Mouse (Mus musculus) lung, adult 18-20 months (tissue): ENCODE data around the gene Fbp2.

Source experiments
- DNase-seq, 2 experiments: peaks; one replicate each; pipeline ENCODE4 v3.0.0; 2022; ENCODE audit warnings: mixed read lengths in 2 of 2

The Fbp2 gene

GRCm38 (mm10) chr13:62857941-62858915 lies at the start of gene Fbp2:
Fbp2 (minus strand) TSS chr13:62858422.
- peak; percentile 35 to 62 for DNase-seq

GRCm38 (mm10) chr13:62907527-62908162 lies 49.4 kb upstream of the Fbp2 start:
- no peak for DNase-seq

GRCm38 (mm10) chr13:62901139-62901538 lies 42.9 kb upstream of the Fbp2 start:
- DNase-seq, result no peak

- DNase-seq, result no peak
Observed at GRCm38 (mm10) chr13:62897927-62898646, 39.9 kb upstream of the Fbp2 start.

- no peak for DNase-seq
Observed at GRCm38 (mm10) chr13:62893044-62893842, 35.0 kb upstream of the Fbp2 start.

GRCm38 (mm10) chr13:62889311-62889710 lies 31.1 kb upstream of the Fbp2 start:
- peak in 1 of 2 experiments; percentile 34 for DNase-seq

GRCm38 (mm10) chr13:62887712-62888441 lies 29.7 kb upstream of the Fbp2 start, which contains the start of gene Fbp1:
Fbp1 (minus strand) TSS chr13:62888282.
- DNase-seq, result peak in 1 of 2 experiments; percentile 9

GRCm38 (mm10) chr13:62884536-62884935 lies 26.3 kb upstream of the Fbp2 start:
- no peak for DNase-seq

GRCm38 (mm10) chr13:62883925-62884324 lies 25.7 kb upstream of the Fbp2 start:
- no peak for DNase-seq

- DNase-seq, result no peak
Observed at GRCm38 (mm10) chr13:62883436-62883835, 25.2 kb upstream of the Fbp2 start.

GRCm38 (mm10) chr13:62882856-62883255 lies 24.6 kb upstream of the Fbp2 start:
- DNase-seq, result no peak

GRCm38 (mm10) chr13:62881336-62881735 lies 23.1 kb upstream of the Fbp2 start:
- DNase-seq, result no peak

GRCm38 (mm10) chr13:62879831-62880615 lies 21.8 kb upstream of the Fbp2 start:
- DNase-seq, result peak; percentile 15 to 41

GRCm38 (mm10) chr13:62879411-62879810 lies 21.2 kb upstream of the Fbp2 start:
- no peak for DNase-seq

GRCm38 (mm10) chr13:62877247-62877646 lies 19.0 kb upstream of the Fbp2 start:
- DNase-seq, result peak; percentile 29 to 45

- DNase-seq, result no peak
Observed at GRCm38 (mm10) chr13:62876111-62876510, 17.9 kb upstream of the Fbp2 start.

GRCm38 (mm10) chr13:62872252-62872651 lies 14.0 kb upstream of the Fbp2 start:
- peak; percentile 47 to 55 for DNase-seq

- DNase-seq, result no peak
Observed at GRCm38 (mm10) chr13:62870605-62871004, 12.4 kb upstream of the Fbp2 start.

- DNase-seq, result no peak
Observed at GRCm38 (mm10) chr13:62866817-62867216, 8.6 kb upstream of the Fbp2 start.

- DNase-seq, result no peak
Observed at GRCm38 (mm10) chr13:62865651-62866315, 7.6 kb upstream of the Fbp2 start.
